Mouse (Mus musculus) megakaryocyte, embryonic 14.5 days (primary cell): Measurements from ENCODE around the gene Mrpl23.

Experiments
- FLI1 ChIP-seq: IDR thresholded peaks from 2 replicates; pipeline ENCODE4 v1.6.1; 2012; ENCODE audit warnings: low read length, inconsistent platforms, mixed read lengths
- GATA1 ChIP-seq: IDR thresholded peaks from 3 replicates; pipeline ENCODE4 v1.6.1; 2012; ENCODE audit warnings: mixed read lengths, low read length, inconsistent platforms, borderline replicate concordance

DNA sequence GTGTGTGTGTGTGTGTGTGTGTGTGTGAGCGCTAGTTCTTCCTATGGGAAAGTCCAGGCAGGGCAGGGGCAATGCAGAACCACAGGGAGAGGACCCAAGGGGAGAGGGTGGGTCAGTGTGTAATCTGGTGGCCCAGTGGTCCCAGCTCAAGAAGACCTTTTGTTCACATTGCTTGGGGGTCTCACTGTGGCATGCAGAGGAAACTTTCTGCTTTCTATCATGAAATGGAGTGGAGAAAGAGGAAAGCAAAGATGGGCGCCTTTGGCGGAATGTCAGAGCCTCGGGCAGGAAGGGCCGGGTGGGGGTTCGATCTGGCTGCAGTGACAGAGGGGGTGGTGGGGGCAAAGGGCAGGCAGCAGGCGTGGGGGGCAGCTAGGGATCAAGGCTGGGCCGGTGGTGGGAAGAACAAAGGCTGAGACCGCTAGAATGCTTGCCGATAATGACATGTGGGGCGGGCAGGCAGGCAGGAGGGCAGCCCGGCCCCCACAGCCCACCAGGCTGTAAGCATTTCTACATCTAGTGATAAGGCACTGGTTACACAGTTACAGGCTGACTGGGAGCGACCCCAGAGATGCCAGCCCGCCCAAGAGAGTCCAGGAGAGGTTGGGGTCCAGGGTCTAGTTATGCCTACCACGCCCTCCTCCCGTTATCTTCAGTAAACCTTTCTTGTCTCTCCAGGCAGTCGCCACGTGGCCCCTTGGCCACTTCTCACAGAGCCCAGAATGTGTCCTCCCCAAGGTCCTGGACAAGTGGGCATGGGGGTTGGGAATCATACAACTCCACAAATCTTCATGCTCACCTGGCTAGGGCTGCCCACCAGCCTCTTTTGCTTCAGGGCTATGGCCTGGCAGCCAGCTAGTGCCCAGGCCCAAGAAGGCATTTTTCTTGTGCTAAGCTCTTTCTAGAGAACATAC lies 28.7 kb downstream of the Mrpl23 start:
- no peak for TF ChIP-seq GATA1
- no peak for TF ChIP-seq FLI1
